8 mouse cellular contexts compared by ENCODE assay signal in genomic region chr9:123923146-123923991, GRCm38 (mm10). TPM values are rescaled to one million over a fixed set of nuclear protein-coding genes. Genes with fewer than 3 reads are reported as not detected.
DNase-seq lines count a peak whose midpoint lies in the region; ATAC-seq and TF ChIP-seq lines count a peak whose summit lies in the region.

No protein-coding gene starts in this region.

- H3K4me2 ChIP-seq in forebrain, embryonic 12.5 days: peak overlapping the region; percentile 73
- peak overlapping the region; percentile 72 for H3K4me2 ChIP-seq in hindbrain, embryonic 16.5 days (ENCODE audit: low read length)
- peak overlapping the region; percentile 83 for H3K4me2 ChIP-seq in myocyte (ENCODE audit: low read depth)

- H3K9ac ChIP-seq in forebrain, embryonic 12.5 days: peak overlapping the region; percentile 33
- H3K9ac ChIP-seq in hindbrain, embryonic 16.5 days (ENCODE audit: low read depth, low read length): peak overlapping the region; percentile 65
- H3K9ac ChIP-seq in liver, adult 2 months (ENCODE audit: low read depth, low read length): peak overlapping the region; percentile 50

- H3K79me2 ChIP-seq in liver, adult 2 months (ENCODE audit: control insufficient read depth, insufficient read depth, low read length): no peaks in the 10 kb centered on the region
- no peaks in the 10 kb centered on the region for H3K79me2 ChIP-seq in myocyte (ENCODE audit: control insufficient read depth, insufficient read depth)

- peaks cover 4% of the 10 kb centered on the region; the same call in 1 of the 2 replicates for H3K27me3 ChIP-seq in forebrain, embryonic 12.5 days
- no peaks in the 10 kb centered on the region for H3K27me3 ChIP-seq in hindbrain, embryonic 16.5 days (replicated peaks; ENCODE audit: control insufficient read depth, insufficient read depth, low read length)
- no peaks in the 10 kb centered on the region for H3K27me3 ChIP-seq in liver, adult 2 months (ENCODE audit: control insufficient read depth, insufficient read depth, low read length)
- no peaks in the 10 kb centered on the region for H3K27me3 ChIP-seq in myocyte (ENCODE audit: control insufficient read depth, insufficient read depth, insufficient read length)

- no peak for DNase-seq in lung, adult 2 months
- DNase-seq in lung, postnatal 25 days (ENCODE audit: low spot score): no peak
- peak; percentile 72 for DNase-seq in brain, embryonic 14.5 days (ENCODE audit: low read depth)
- no peak for DNase-seq in liver, adult 2 months (ENCODE audit: extremely low read depth, low read depth, low spot score)
- peak; percentile 37 to 44 for DNase-seq in thymus, adult 18-20 months

- TF ChIP-seq CTCF in lung, adult 2 months (IDR thresholded peaks at IDR 0.05; ENCODE audit: insufficient read depth, low read length): no peak
- no peak for TF ChIP-seq CTCF in brain, embryonic 14.5 days (IDR thresholded peaks at IDR 0.05; ENCODE audit: borderline replicate concordance, extremely low read depth, insufficient read depth, insufficient read length)
- TF ChIP-seq CTCF in liver, adult 2 months (IDR thresholded peaks at IDR 0.05; ENCODE audit: low read depth, low read length): no peak

- H3K27ac ChIP-seq in forebrain, embryonic 12.5 days: peak overlapping the region; percentile 68
- H3K27ac ChIP-seq in hindbrain, embryonic 16.5 days (ENCODE audit: low read depth, low read length): peak overlapping the region; percentile 96
- peak overlapping the region; percentile 9 for H3K27ac ChIP-seq in liver, adult 2 months (replicated peaks; ENCODE audit: insufficient read depth, low read depth, low read length)

- under 1% methylated on average over 53 of the region's 53 CpGs for WGBS in lung, adult 2 months
- under 1% methylated on average over 43 of the region's 53 CpGs for WGBS in forebrain, embryonic 12.5 days
- under 1% methylated on average over 38 of the region's 53 CpGs for WGBS in hindbrain, embryonic 16.5 days
- 2% methylated on average over 47 of the region's 53 CpGs for WGBS in liver, adult 2 months

- peaks cover 7% of the 10 kb centered on the region for H3K4me1 ChIP-seq in lung, adult 2 months (ENCODE audit: control insufficient read depth, insufficient read depth, low read length)
- H3K4me1 ChIP-seq in forebrain, embryonic 12.5 days: peaks cover 17% of the 10 kb centered on the region
- peaks cover 2% of the 10 kb centered on the region; the same call in 1 of the 2 replicates for H3K4me1 ChIP-seq in hindbrain, embryonic 16.5 days (ENCODE audit: control insufficient read depth, insufficient read depth, low read depth, low read length)
- peaks cover 9% of the 10 kb centered on the region; the same call in 1 of the 2 replicates for H3K4me1 ChIP-seq in liver, adult 2 months (ENCODE audit: control insufficient read depth, insufficient read depth, low read length)

- 0 out of 2 replicates have a peak, but pooled peaks cover 2% of the 10 kb centered on the region for H3K9me3 ChIP-seq in forebrain, embryonic 12.5 days
- H3K9me3 ChIP-seq in hindbrain, embryonic 16.5 days (ENCODE audit: control insufficient read depth, low read length): no peaks in the 10 kb centered on the region

- H3ac ChIP-seq in myocyte (ENCODE audit: control insufficient read depth, insufficient read length): peak overlapping the region; percentile 97

- H3K4me3 ChIP-seq in lung, adult 2 months (replicated peaks; ENCODE audit: extremely low read depth, low read depth, low read length): peak overlapping the region; percentile 57
- H3K4me3 ChIP-seq in forebrain, embryonic 12.5 days (replicated peaks): peak overlapping the region; percentile 59
- H3K4me3 ChIP-seq in hindbrain, embryonic 16.5 days (ENCODE audit: low read length): peak overlapping the region; percentile 59
- peak overlapping the region; percentile 55 for H3K4me3 ChIP-seq in liver, adult 2 months (ENCODE audit: insufficient read depth, low read depth, low read length)
- H3K4me3 ChIP-seq in myocyte: peak overlapping the region; percentile 70

- no peaks in the 10 kb centered on the region for H3K36me3 ChIP-seq in forebrain, embryonic 12.5 days (replicated peaks)
- no peaks in the 10 kb centered on the region for H3K36me3 ChIP-seq in hindbrain, embryonic 16.5 days (ENCODE audit: control insufficient read depth, insufficient read depth, low read length)
- no peaks in the 10 kb centered on the region for H3K36me3 ChIP-seq in liver, adult 2 months (ENCODE audit: control insufficient read depth, insufficient read depth, low read length)
- no peaks in the 10 kb centered on the region for H3K36me3 ChIP-seq in myocyte (ENCODE audit: control insufficient read depth, insufficient read depth)

- ATAC-seq in forebrain, embryonic 12.5 days (ENCODE audit: low FRiP score): peak; percentile 7
- ATAC-seq in hindbrain, embryonic 16.5 days: peak; percentile 15

- TF ChIP-seq POLR2A in lung, adult 2 months (IDR thresholded peaks at IDR 0.05; ENCODE audit: borderline replicate concordance, extremely low read depth, low read depth, low read length): no peak
- no peak for TF ChIP-seq POLR2A in brain, embryonic 14.5 days (IDR thresholded peaks at IDR 0.05; ENCODE audit: borderline replicate concordance, extremely low read depth, insufficient read depth, insufficient read length, poor library complexity, severe bottlenecking)
- no peak for TF ChIP-seq POLR2A in liver, adult 2 months (IDR thresholded peaks at IDR 0.05; ENCODE audit: extremely low read depth, insufficient read depth, low read length)
- TF ChIP-seq POLR2A in myocyte (IDR thresholded peaks at IDR 0.05; ENCODE audit: insufficient read length, low read depth): peak; percentile 73

TF ChIP-seq in myocyte, 11 proteins besides CTCF, POLR2A, EP300 and RAD21:
- TF ChIP-seq POLR2AphosphoS2 (IDR thresholded peaks at IDR 0.05; ENCODE audit: insufficient read length, low read depth): peak; percentile 71
- TF ChIP-seq USF1 (IDR thresholded peaks at IDR 0.05; ENCODE audit: low read depth): no peak

RNA-seq across cellular contexts. Expression of gene Ccr1, which starts 45.1 kb away (rescaled TPM):
- 3.1 and 4.9 TPM in 2 replicates for polyA plus RNA-seq in lung, adult 2 months (2012; rRNA removed)
- polyA plus RNA-seq in brain, embryonic 14.5 days (2012; rRNA removed): 0.77 and 1.0 TPM in 2 replicates
- polyA plus RNA-seq in forebrain, embryonic 12.5 days (2016; fragmentation: Nextera tagmentation; extraction: Ambion mirVana): 0.62 and 1.0 TPM in 2 replicates
- 0.70 and 0.76 TPM in 2 replicates for polyA plus RNA-seq in hindbrain, embryonic 16.5 days (2015; fragmentation: Nextera tagmentation; extraction: Ambion mirVana)
- total RNA-seq in liver, adult 2 months (2014; rRNA removed): under 0.01 and 0.20 TPM in 2 replicates
- polyA plus RNA-seq in liver, adult 2 months (2012; rRNA removed): 0.04 TPM in 1 of 2 replicates, not detected in the other
- polyA plus RNA-seq in myocyte (2012; fragmentation: generic; extraction: Trizol): not detected

RNA-seq across cellular contexts. Expression of gene Ccr1l1, which starts 54.8 kb away (rescaled TPM):
- not detected in 2 replicates for polyA plus RNA-seq in lung, adult 2 months (2012; rRNA removed)
- 0.09 TPM in 1 of 2 replicates, not detected in the other for polyA plus RNA-seq in brain, embryonic 14.5 days (2012; rRNA removed)
- not detected in 2 replicates for polyA plus RNA-seq in forebrain, embryonic 12.5 days (2016; fragmentation: Nextera tagmentation; extraction: Ambion mirVana)
- polyA plus RNA-seq in hindbrain, embryonic 16.5 days (2015; fragmentation: Nextera tagmentation; extraction: Ambion mirVana): not detected in 2 replicates
- total RNA-seq in liver, adult 2 months (2014; rRNA removed): not detected in 2 replicates
- polyA plus RNA-seq in liver, adult 2 months (2012; rRNA removed): 0.12 TPM in 1 of 2 replicates, not detected in the other
- not detected for polyA plus RNA-seq in myocyte (2012; fragmentation: generic; extraction: Trizol)

Comparison
In these comparisons a context has a peak if more than half of its experiments do, and no peak if none do; other contexts are left out.
1. DNase-seq: peak in brain, embryonic 14.5 days (single experiment) and thymus, adult 18-20 months (2 of 2); none in lung, adult 2 months (single experiment), lung, postnatal 25 days (single experiment) and liver, adult 2 months (single experiment).
2. H3K27ac ChIP-seq: peak in every context shown above with its lines; median percentile 96 in hindbrain, embryonic 16.5 days; 68 in forebrain, embryonic 12.5 days; 9 in liver, adult 2 months.
3. Peak in every context shown above with its lines, with median percentiles within 50 percentile points of each other: H3K4me3 ChIP-seq, H3K4me2 ChIP-seq and H3K9ac ChIP-seq.